Mouse (Mus musculus): ENCODE results near the gene Npb.

DNA sequence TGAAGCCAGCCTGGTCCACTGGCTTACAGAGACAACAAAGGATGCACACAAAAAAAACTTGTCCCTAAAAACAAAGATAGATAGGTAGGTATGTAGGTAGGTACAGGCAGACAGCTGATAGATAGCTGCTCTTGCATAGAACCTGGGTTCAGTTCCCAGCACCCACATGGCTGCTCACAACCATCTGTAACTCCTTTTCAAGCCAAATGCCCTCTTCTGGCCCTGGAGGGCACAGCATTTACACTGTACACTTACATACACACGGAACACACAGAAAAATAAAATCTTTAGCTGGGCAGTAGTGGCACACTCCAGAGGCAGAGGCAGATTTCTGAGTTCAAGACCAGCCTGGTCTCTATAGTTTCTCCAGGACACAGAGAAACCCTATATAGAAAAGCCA, 24.3 kb upstream of the Npb start:
- TF ChIP-seq EP300 (IDR thresholded peaks at IDR 0.05; ENCODE audit: insufficient read depth, low read depth, low read length): no peak
- no peak for TF ChIP-seq CTCF (IDR thresholded peaks at IDR 0.05; ENCODE audit: low read depth, low read length)
